Mouse (Mus musculus) central nervous system, embryonic 18 days (tissue): Measurements from ENCODE around the gene Gprin2. TPM values are rescaled to one million over a fixed set of nuclear protein-coding genes. Genes with fewer than 3 reads are reported as not detected.

ENCODE experiments used
- polyA plus RNA-seq: library from polyadenylated mRNA; depleted of rRNA; stranded (reverse); fragments of >200 nt; gene quantifications from 2 replicates; pipeline ENCODE4 v1.2.3, GENCODE M21; 2012; rRNA removed

The Gprin2 gene
- polyA plus RNA-seq: 10.1 and 10.9 TPM in 2 replicates

DNA sequence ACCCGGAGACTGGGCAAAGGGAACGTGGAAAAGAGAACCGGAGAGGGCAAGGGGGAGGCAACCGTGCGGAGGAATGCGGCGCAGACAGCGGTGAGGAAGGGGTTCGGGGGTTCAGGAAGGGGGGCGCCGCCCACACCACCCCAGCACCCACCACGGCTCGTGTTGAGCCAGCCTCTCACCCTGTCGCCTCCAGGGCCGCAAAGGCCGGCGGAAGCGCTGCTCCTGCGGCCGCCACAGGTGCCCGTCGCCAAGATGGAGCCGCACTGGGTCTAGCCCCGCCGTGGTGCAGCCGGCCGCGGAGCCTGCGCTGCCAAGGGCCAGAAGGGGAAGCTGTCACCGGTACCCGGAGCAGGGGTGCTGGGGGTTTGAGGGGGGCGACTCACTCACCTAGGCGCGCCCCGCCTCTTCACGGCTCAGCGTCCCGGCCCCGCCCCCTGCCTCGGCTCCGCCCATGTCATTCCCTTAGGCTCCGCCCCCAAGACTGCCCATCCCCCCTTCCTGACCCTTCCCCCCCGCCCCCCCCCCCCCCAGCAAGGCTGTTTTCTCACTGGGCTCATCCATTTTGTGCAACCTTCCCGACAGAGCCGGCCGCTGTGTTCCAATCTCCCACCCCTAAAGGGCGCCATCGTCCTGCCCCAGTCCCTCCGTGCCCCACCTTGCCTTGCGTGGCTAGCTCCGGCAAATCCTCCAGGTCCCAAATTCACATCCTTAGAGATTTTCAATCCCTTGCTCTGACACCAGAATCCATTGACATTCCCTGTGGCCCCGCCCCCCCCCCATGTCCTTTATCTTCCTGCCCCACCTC is at the start of gene Gprin2:
TSS of gene Gprin2 (minus strand) at position 423 of the 805 bp plus-strand sequence.

DNA sequence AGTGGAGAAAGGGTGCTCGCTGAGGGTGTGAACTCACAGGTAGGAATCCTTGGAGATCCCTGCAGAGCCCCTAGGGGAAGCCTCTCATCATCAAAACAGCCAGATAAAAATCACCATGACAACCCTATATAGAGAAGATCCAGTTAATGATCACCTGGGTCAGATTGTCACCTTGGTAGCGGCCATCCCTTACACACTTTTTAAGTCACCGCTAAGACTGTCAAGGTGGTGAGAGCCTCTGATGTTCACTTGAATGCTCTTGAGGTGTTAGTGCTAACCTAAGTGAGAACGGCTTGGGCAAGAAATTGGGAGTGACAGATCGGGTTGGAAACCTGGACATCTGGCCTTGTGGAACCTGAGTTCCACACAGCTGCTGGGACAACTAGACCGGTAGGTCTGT is 17.8 kb upstream of the Gprin2 start, which contains the start of gene Syt15:
TSS of gene Syt15 (plus strand) at position 301 of the 400 bp plus-strand sequence.

DNA sequence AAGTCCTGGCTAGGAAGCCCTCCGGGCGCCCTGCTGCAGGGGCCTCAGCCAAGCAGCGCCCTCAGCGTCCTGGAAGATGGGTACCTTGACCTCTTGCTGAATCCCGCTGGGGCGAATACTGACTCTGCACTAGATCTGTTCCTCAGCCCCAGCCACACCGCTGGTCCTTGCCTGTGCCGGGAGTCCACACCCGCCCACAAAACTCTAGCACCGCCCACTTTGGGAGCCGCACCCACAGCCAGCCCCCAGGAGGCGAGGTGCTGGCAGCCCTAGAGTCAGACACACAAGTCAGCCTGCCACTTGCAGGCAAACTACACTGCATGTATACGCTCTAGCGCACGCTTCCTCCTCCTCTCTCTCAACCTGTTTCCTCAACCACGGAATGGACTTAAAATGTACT is 49.1 kb downstream of the Gprin2 start, which contains the start of gene Npy4r:
TSS of gene Npy4r (minus strand) at position 148 of the 400 bp plus-strand sequence.

Other genes with a start within 250 kb of the Gprin2 start
- gene Rbp3, start 247.7 kb downstream of the Gprin2 start, polyA plus RNA-seq: 0.13 TPM in 1 of 2 replicates, not detected in the other
- gene Zfp488, start 222.9 kb downstream of the Gprin2 start, polyA plus RNA-seq: 1.3 TPM in 2 replicates
- gene Gm30083, start 186.5 kb downstream of the Gprin2 start, polyA plus RNA-seq: not detected in 2 replicates
- not detected in 2 replicates for gene Gm5460, start 184.9 kb downstream of the Gprin2 start, polyA plus RNA-seq
- not detected in 2 replicates for gene Antxrl, start 148.9 kb downstream of the Gprin2 start, polyA plus RNA-seq
- 0.49 and 2.5 TPM in 2 replicates for gene Anxa8, start 115.7 kb downstream of the Gprin2 start, polyA plus RNA-seq
- not detected in 2 replicates for gene A630023A22Rik, start 98.9 kb downstream of the Gprin2 start, polyA plus RNA-seq
- gene Npy4r, start 49.2 kb downstream of the Gprin2 start, polyA plus RNA-seq: 0.16 and 0.18 TPM in 2 replicates
- 1.1 and 1.2 TPM in 2 replicates for gene Syt15, start 17.9 kb upstream of the Gprin2 start, polyA plus RNA-seq
- 3.8 and 3.9 TPM in 2 replicates for gene Shld2, start 108.8 kb upstream of the Gprin2 start, polyA plus RNA-seq
- 115 and 123 TPM in 2 replicates for gene Glud1, start 109.1 kb upstream of the Gprin2 start, polyA plus RNA-seq
- not detected in 2 replicates for gene Fam25c, start 153.8 kb upstream of the Gprin2 start, polyA plus RNA-seq
- gene Sncg, start 173.1 kb upstream of the Gprin2 start, polyA plus RNA-seq: 16.6 and 77.0 TPM in 2 replicates
- gene Mmrn2, start 173.8 kb upstream of the Gprin2 start, polyA plus RNA-seq: 1.3 and 1.5 TPM in 2 replicates